Mouse (Mus musculus) cortical plate, adult 2 months (tissue): ENCODE results near the gene Il31ra.

Experiments used
- CTCF ChIP-seq: fragments of 200-500 bp; IDR thresholded peaks from 2 replicates; pipeline ENCODE4 v1.5.1; 2011; ENCODE audit warnings: mild to moderate bottlenecking, control low read depth, low read length; ENCODE audit not compliant: insufficient read depth; ENCODE audit errors: extremely low read depth
- POLR2A ChIP-seq: fragments of 200-500 bp; IDR thresholded peaks from 2 replicates; pipeline ENCODE4 v1.6.1; 2011; ENCODE audit warnings: mild to moderate bottlenecking, low read length, control low read depth; ENCODE audit not compliant: insufficient read depth; ENCODE audit errors: extremely low read depth

DNA sequence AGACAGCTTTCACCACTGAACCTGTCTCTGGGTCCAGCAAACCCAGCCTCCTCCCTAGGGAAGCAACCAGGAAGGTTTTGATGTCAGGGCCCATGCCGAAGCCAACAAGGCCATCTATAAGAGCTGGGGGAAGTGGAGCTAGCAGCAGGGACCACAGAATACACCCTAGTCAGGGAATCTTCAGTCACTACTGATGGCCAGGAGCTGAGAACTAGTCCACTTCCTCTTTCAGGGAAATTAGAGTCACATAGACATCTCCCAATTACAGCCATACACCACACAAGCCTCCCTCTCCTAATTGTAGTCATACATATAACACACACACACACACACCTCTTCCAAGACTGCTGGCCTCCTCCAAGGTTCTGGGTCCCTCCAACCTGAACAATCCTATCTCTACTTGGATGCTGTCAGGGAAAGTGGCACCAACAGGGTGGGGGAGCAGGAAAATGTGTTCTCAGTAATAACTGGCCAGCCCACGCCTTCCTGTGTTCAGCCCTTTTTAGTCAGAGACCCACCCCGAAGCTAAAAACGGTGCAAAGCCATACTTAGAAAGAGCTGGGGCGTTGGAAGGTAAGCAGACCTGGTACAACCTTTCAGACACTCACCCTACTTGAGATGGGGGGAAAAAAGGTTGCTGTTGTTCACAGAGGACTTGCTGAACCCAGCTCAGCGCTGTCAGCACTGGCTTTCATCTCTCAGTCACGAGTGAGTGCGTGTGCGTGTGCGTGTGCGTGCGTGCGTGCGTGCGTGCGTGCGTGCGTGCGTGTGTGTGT, 83.5 kb downstream of the Il31ra start:
- TF ChIP-seq CTCF, result no peak
- TF ChIP-seq POLR2A, result no peak
